Mouse (Mus musculus) neural tube, postnatal 0 days (tissue): ENCODE data around the gene Vmn2r41. TPM values are rescaled to one million over a fixed set of nuclear protein-coding genes. Genes with fewer than 3 reads are reported as not detected.

ENCODE experiments used
- polyA plus RNA-seq: library from polyadenylated mRNA; unstranded; fragments of >200 nt; fragmentation: Nextera tagmentation; extraction: Ambion mirVana; gene quantifications from 2 replicates; pipeline ENCODE4 v1.2.1, GENCODE M21; 2015

Vmn2r41 gene
- polyA plus RNA-seq, result not detected in 2 replicates

DNA sequence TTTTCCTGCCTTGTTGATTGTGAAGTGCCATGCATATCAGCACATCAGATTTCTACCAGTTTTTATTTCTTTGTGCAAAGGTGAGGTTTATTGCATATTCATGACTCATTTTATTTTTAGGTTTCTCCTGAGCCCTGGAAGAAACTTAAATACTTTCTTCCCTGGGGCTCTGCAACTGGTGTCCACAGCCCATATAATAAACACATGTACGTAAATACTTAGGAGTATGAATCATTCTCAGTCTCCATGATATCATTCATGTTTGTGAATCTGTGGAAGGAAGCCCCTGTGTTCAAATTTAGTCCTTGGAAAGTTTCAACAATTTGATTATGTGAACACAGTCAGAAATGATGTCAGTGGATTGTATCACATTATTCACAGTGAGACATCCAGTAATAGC is at the start of gene Vmn2r41:
Vmn2r41 (minus strand) TSS at position 101 of the 400 bp plus-strand sequence.

DNA sequence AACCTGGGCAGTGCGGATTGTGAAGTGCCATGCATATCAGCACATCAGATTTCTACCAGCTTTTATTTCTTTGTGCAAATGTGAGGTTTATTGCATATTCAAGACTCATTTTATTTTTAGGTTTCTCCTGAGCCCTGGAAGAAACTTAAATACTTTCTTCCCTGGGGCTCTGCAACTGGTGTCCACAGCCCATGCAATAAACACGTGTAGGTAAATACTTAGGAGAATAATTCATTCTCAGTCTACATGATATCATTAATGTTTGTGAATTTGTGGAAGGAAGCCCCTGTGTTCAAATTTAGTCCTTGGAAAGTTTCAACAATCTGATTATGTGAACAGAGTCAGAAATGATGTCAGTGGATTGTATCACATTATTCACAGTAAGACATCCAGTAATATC is 38.8 kb upstream of the Vmn2r41 start, which contains the start of gene Vmn2r42:
Vmn2r42 (minus strand) TSS at position 101 of the 400 bp plus-strand sequence.

Other genes with a start within 250 kb of the Vmn2r41 start
- gene Vmn2r42, start 38.7 kb upstream of the Vmn2r41 start, polyA plus RNA-seq, result not detected in 2 replicates
- not detected in 2 replicates for gene Vmn2r43, start 98.9 kb upstream of the Vmn2r41 start, polyA plus RNA-seq
- not detected in 2 replicates for gene Vmn2r44, start 221.7 kb upstream of the Vmn2r41 start, polyA plus RNA-seq